Mouse (Mus musculus) neutrophil, adult 83 days (primary cell): ENCODE data around the gene Vrk3. TPM values are rescaled to one million over a fixed set of nuclear protein-coding genes. Genes with fewer than 3 reads are reported as not detected.

Experiments used
- total RNA-seq, 2 experiments: library from RNA; stranded (reverse); gene quantifications; one replicate each; pipeline ENCODE4 v1.2.4; 2023

Vrk3 gene
- 10 to 100 TPM; 49.7 to 52.8 TPM for total RNA-seq

DNA sequence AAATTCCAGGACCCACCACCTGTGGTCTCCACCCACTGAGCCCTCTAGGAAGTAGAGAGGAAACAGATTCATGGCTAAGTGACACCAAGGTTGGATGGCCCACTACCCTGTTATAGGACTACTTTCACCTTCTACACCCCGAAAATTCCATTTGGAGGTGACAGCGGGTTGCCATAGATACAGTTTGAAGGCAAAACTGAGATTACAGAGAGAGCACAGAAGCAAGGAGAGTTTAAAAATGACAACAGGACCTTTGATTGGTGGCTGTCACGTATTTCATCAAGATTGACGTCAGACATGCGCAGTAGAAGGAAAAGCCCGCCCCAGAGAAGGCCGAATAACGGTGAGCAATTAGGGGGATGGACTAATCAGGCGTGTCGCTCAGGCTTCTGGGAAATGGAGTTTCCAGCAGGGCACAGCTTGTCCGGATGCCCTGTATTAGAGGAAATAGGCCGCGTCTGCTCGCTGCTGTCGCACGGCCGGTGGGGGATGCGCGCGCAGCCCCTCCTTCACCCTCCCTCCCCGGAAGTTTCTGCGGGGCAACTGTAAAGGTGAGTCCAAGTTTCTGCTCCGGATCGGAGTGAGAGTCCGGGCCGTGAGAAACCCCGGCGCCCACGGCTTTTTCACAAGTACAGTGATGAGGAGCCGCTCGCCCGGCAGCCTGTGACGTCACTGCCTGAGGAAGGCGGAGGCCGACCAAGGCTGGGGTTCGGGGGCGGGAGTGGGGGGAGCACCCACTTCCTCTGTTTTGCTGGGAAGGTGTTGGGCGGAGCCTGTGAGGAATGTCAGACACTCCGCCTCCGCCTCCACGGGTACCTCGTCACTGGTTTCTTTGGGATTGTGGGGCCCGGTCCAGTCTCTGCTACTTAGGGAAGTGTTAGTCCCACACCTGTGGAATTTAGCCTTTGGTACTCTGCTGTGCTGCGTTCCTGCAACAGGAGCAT, at the start of gene Vrk3:
Gene Vrk3 (plus strand): TSS at position 313 of the 944 bp plus-strand sequence.

DNA sequence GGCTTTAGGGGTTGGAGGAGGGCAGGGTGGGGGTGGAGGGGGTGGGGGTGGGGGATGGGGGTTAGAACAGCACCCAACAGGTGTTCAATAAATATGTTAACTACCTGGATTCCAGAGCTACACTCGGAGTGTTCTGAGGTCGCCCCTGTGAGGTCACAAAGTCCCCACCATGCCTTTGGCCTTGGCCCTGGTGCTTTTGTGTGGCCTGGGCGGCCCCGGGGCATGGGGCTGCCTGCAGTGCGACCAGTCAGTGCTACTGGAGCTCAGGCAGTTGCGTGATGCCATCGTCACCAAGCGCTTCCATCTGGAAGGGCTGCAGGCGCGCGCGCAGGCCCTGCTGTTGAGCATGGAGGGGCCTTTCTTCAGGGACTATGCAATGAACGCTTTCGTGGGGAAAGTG, 39.6 kb upstream of the Vrk3 start, which contains the start of gene Izumo2:
Gene Izumo2 (plus strand): TSS at position 169 of the 400 bp plus-strand sequence.

DNA sequence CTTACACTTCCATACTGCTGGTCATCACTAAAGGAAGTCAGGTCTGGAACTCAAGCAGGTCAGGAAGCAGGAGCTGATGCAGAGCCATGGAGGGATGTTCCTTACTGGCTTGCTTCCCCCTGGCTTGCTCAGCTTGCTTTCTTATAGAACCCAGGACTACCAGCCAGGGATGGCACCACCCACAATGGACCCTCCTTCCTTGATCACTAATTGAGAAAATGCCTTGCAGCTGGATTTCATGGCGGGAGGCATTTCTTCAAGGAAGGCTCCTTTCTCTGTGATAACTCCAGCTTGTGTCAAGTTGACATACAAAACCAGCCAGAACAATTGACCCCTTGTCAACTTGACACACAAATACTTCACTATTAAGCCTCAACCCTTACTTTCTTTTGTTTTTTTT, 2.7 kb downstream of the Vrk3 start, which contains the start of gene Zfp473:
Gene Zfp473 (minus strand): TSS at position 101 of the 400 bp plus-strand sequence.

DNA sequence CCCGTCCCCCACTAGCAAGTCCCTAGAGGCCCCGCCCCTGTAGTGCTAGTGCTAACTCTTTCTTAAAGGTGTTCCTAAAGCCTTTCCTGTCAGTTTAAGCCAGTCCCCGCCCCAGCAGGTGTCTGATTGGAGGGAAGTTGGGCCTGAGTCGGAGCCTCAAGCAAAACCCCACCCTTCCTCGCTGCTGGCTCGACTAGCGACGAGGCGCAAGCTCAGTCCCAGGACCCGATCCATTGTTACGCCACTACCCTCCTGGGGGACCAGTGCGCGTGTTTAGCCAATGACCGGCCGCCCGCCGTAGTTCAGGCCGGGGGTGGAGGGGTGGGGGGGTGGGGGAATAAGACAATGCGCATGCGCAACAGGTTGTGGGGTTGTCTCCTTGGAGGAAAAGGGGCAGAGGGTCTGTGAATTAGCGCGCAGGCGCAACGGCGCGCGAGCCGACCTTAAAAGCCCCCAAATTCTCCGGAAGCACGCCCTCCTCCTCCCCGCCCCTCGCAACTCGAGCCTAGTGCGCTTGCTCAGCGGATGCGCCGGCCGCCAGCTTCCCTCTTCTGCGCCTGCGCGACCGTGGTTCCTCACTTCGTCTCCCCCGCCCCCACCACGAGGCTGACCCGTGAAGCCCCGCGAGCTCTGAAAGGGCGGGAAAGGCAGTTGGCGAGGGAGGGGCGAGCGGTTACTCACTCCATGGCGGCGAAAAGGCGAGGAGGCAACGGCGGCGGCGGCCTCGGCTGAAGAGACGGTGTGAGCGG, 67.7 kb downstream of the Vrk3 start, which contains the start of the genes Nup62 and Il4i1:
Gene Nup62 (plus strand): TSS at position 368 of the 749 bp plus-strand sequence.
Gene Il4i1 (plus strand): TSS at position 667 of the 749 bp plus-strand sequence.

DNA sequence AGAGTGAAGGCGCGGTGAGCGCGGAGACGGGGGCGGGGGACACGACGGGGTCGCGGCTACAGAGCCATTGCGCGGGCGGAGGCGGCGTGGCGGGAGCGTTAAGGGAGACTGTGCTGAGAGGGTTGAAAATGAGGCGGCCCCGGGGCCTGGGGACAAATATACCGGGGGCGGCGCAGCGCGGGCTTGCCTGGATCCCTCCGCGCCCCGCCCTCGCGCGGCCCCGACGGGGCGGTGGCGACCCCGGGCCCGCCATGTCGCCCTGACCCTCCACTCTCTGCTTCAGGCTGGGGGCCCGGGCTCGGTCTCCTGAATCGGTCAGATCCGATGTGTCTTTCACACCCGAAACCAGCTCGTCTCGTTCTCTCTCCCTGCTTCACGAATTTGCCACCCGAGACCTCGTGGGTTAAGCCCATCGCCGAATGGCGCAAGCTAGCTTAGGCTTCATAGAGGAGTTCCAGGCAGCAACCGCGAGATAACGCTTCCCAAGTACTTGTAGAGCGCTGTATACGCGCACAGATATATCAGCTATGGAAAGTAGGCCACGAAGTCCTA, 68.3 kb downstream of the Vrk3 start, which contains the start of gene Atf5:
Gene Atf5 (minus strand): TSS at position 189 of the 552 bp plus-strand sequence.

Other genes with a start within 250 kb of the Vrk3 start
- under 1 TPM in 1 of 2 experiments, not detected in 1; 0.13 TPM for gene Mybpc2, start 223.8 kb upstream of the Vrk3 start, total RNA-seq
- 1 to 10 TPM; 3.1 to 5.3 TPM for gene Spib, start 216.3 kb upstream of the Vrk3 start, total RNA-seq
- 10 to 100 TPM; 57.0 to 70.9 TPM for gene Pold1, start 199.6 kb upstream of the Vrk3 start, total RNA-seq
- 100 to 1,000 TPM; 255 to 301 TPM for gene Nr1h2, start 194.5 kb upstream of the Vrk3 start, total RNA-seq
- 100 to 1,000 TPM; 142 to 164 TPM for gene Napsa, start 176.0 kb upstream of the Vrk3 start, total RNA-seq
- gene Kcnc3, start 157.7 kb upstream of the Vrk3 start, total RNA-seq = under 1 TPM; 0.64 to 0.75 TPM
- not detected for gene Myh14, start 77.6 kb upstream of the Vrk3 start, total RNA-seq
- not detected for gene Izumo2, start 39.7 kb upstream of the Vrk3 start, total RNA-seq
- gene Zfp473, start 2.6 kb downstream of the Vrk3 start, total RNA-seq = 1 to 10 TPM; 1.4 to 1.9 TPM
- 10 to 100 TPM; 44.3 to 53.6 TPM for gene Nup62, start 67.7 kb downstream of the Vrk3 start, total RNA-seq
- gene Il4i1, start 68.0 kb downstream of the Vrk3 start, total RNA-seq = 1 to 10 TPM; 1.5 to 1.7 TPM
- 1 to 10 TPM; 5.6 to 6.6 TPM for gene Atf5, start 68.2 kb downstream of the Vrk3 start, total RNA-seq
- 10 to 100 TPM; 13.9 to 17.4 TPM for gene Akt1s1, start 100.6 kb downstream of the Vrk3 start, total RNA-seq
- 10 to 100 TPM; 33.5 to 33.6 TPM for gene Tbc1d17, start 100.7 kb downstream of the Vrk3 start, total RNA-seq
- 100 to 1,000 TPM; 379 to 392 TPM for gene Pnkp, start 108.7 kb downstream of the Vrk3 start, total RNA-seq
- gene Ptov1, start 121.4 kb downstream of the Vrk3 start, total RNA-seq = 10 to 100 TPM; 33.3 to 35.2 TPM
- 10 to 100 TPM; 36.7 to 44.1 TPM for gene Med25, start 144.3 kb downstream of the Vrk3 start, total RNA-seq
- gene Fuz, start 147.7 kb downstream of the Vrk3 start, total RNA-seq = 1 to 10 TPM; 5.7 to 7.4 TPM
- gene Ap2a1, start 181.1 kb downstream of the Vrk3 start, total RNA-seq = 10 to 100 TPM; 70.1 to 74.6 TPM
- not detected for gene Tsks, start 194.8 kb downstream of the Vrk3 start, total RNA-seq
- gene Cpt1c, start 226.4 kb downstream of the Vrk3 start, total RNA-seq = under 1 TPM; 0.53 to 0.85 TPM
- 10 to 100 TPM; 74.9 to 80.6 TPM for gene Prmt1, start 238.2 kb downstream of the Vrk3 start, total RNA-seq
- gene Irf3, start 249.2 kb downstream of the Vrk3 start, total RNA-seq = 10 to 100 TPM; 63.0 to 71.9 TPM